Mouse (Mus musculus) gastrocnemius, postnatal 4 days (tissue): Measurements from ENCODE around the gene Mia. TPM values are rescaled to one million over a fixed set of nuclear protein-coding genes. Genes with fewer than 3 reads are reported as not detected.
A peak's percentile ranks its signal among the peaks of the same experiment; 100 is the strongest.

ENCODE experiments used
- DNase-seq, 2 experiments: peaks; one replicate each; pipeline ENCODE4 v3.0.0; 2021 to 2022; ENCODE audit warnings: low spot score in 2 of 2, mixed read lengths in 2 of 2
- total RNA-seq, 2 experiments: library from RNA; stranded (reverse); gene quantifications; 2 replicates each; pipeline ENCODE4 v1.2.3; 2021

Gene Mia
- total RNA-seq, 2 experiments from 2014 or later: not detected

- DNase-seq: no peak
Measured at GRCm38 (mm10) chr7:27189271-27189931, 8.4 kb upstream of the Mia start.

GRCm38 (mm10) chr7:27185986-27186385, 5.0 kb upstream of the Mia start:
- DNase-seq: no peak

GRCm38 (mm10) chr7:27184964-27185363, 4.0 kb upstream of the Mia start:
- no peak for DNase-seq

- DNase-seq: no peak
Measured at GRCm38 (mm10) chr7:27182498-27182897, 1.5 kb upstream of the Mia start.

GRCm38 (mm10) chr7:27180036-27180435, 921 bp downstream of the Mia start:
- DNase-seq: peak in 1 of 2 experiments; percentile 68

GRCm38 (mm10) chr7:27179217-27179918, 1.6 kb downstream of the Mia start:
- DNase-seq: no peak

GRCm38 (mm10) chr7:27178324-27179216, 2.4 kb downstream of the Mia start, which contains the start of gene Rab4b:
Gene Rab4b, minus strand, starts transcription at chr7:27178896.
- peak; percentile 91 to 97 for DNase-seq

- DNase-seq: no peak
Measured at GRCm38 (mm10) chr7:27177942-27178323, 3.0 kb downstream of the Mia start.

GRCm38 (mm10) chr7:27174896-27175295, 6.1 kb downstream of the Mia start:
- DNase-seq: no peak

- no peak for DNase-seq
Measured at GRCm38 (mm10) chr7:27174496-27174895, 6.5 kb downstream of the Mia start.

GRCm38 (mm10) chr7:27170981-27171380, 10.0 kb downstream of the Mia start:
- no peak for DNase-seq

GRCm38 (mm10) chr7:27168371-27168770, 12.6 kb downstream of the Mia start:
- DNase-seq: no peak

GRCm38 (mm10) chr7:27167475-27168094, 13.4 kb downstream of the Mia start:
- no peak for DNase-seq

- peak; percentile 95 to 96 for DNase-seq
Measured at GRCm38 (mm10) chr7:27166614-27167474, 14.1 kb downstream of the Mia start, which contains the start of gene Egln2. Gene Egln2, minus strand, starts transcription at chr7:27166802.

GRCm38 (mm10) chr7:27166229-27166613, 14.7 kb downstream of the Mia start:
- peak; percentile 85 to 90 for DNase-seq

- DNase-seq: no peak
Measured at GRCm38 (mm10) chr7:27165696-27166095, 15.3 kb downstream of the Mia start.

GRCm38 (mm10) chr7:27165007-27165655, 15.8 kb downstream of the Mia start:
- no peak for DNase-seq

- no peak for DNase-seq
Measured at GRCm38 (mm10) chr7:27164112-27164947, 16.6 kb downstream of the Mia start.

- no peak for DNase-seq
Measured at GRCm38 (mm10) chr7:27163450-27163805, 17.5 kb downstream of the Mia start.
